Mouse (Mus musculus) heart, embryonic 13.5 days (tissue): ENCODE results near the gene Coro2a. TPM values are rescaled to one million over a fixed set of nuclear protein-coding genes. Genes with fewer than 3 reads are reported as not detected.
"Not testable (repeated sequence)": the region's sequence is repeated elsewhere in the genome, so short reads cannot be mapped to it uniquely, and the experiment has no call there.

Experiments
- ATAC-seq: fragments of 200-750 bp; cut with Nextera tagmentation; 2 replicates; pipeline ENCODE4 v1.8.0; 2017; ENCODE audit warnings: moderate TSS enrichment; ENCODE audit not compliant: insufficient number of reproducible peaks, low FRiP score, low TSS enrichment; ENCODE audit errors: extremely low read depth
- H3K27ac ChIP-seq: fragments of 300-500 bp; sonication (generic); replicated peaks from 2 replicates; pipeline ENCODE4 v1.5.1; 2015; ENCODE audit warnings: moderate library complexity, mild to moderate bottlenecking, inconsistent platforms
- H3K27me3 ChIP-seq: fragments of 300-500 bp; sonication (generic); replicated peaks from 2 replicates; pipeline ENCODE4 v1.6.1; 2015; ENCODE audit warnings: mild to moderate bottlenecking, inconsistent platforms
- H3K36me3 ChIP-seq: fragments of 300-500 bp; sonication (generic); 2 replicates; pipeline ENCODE4 v1.6.1; 2015; ENCODE audit warnings: mild to moderate bottlenecking, inconsistent platforms
- H3K4me1 ChIP-seq: fragments of 300-500 bp; sonication (generic); 2 replicates; pipeline ENCODE4 v1.6.1; 2015; ENCODE audit warnings: inconsistent platforms
- H3K4me2 ChIP-seq: fragments of 300-500 bp; sonication (generic); 2 replicates; pipeline ENCODE4 v1.6.1; 2015; ENCODE audit warnings: inconsistent platforms, mild to moderate bottlenecking, moderate library complexity
- H3K4me3 ChIP-seq: fragments of 300-500 bp; sonication (generic); 2 replicates; pipeline ENCODE4 v1.5.1; 2015; ENCODE audit warnings: moderate library complexity, mild to moderate bottlenecking, inconsistent platforms
- H3K9ac ChIP-seq: fragments of 300-500 bp; sonication (generic); 2 replicates; pipeline ENCODE4 v1.6.1; 2015; ENCODE audit warnings: inconsistent platforms, mild to moderate bottlenecking, moderate library complexity
- H3K9me3 ChIP-seq: fragments of 300-500 bp; sonication (generic); 2 replicates; pipeline ENCODE4 v1.6.1; 2016; ENCODE audit warnings: inconsistent platforms
- WGBS: fragments of 180-500 bp; shearing (Covaris S2); methylation state at CpG from one replicate; pipeline ENCODE4 v1.1.7; 2015; ENCODE audit warnings: mixed read lengths; 5-methylcytosine and 5-hydroxymethylcytosine counted together
- polyA plus RNA-seq: library from polyadenylated mRNA; unstranded; fragments of >200 nt; fragmentation: Nextera tagmentation; extraction: Ambion mirVana; gene quantifications from 2 replicates; pipeline ENCODE4 v1.2.1, GENCODE M21; 2015

Coro2a gene
- polyA plus RNA-seq: 0.55 and 0.76 TPM in 2 replicates

- Histone ChIP-seq H3K27me3 (peaks cover 100% of the 10 kb centered on the region), H3K9me3 (no peaks in the 10 kb centered on the region), H3K27ac (no peak within 1 kb of the TSS), H3K36me3 (no peaks in the 10 kb centered on the region), H3K4me1 (peaks cover 11% of the 10 kb centered on the region), H3K9ac (peak within 1 kb of the TSS; percentile 78), H3K4me3 (peak within 1 kb of the TSS; percentile 63), H3K4me2 (peak within 1 kb of the TSS; percentile 97)
- WGBS: under 1% methylated on average over 64 of the region's 66 CpGs
- no peak for ATAC-seq
Observed at GRCm38 (mm10) chr4:46601844-46602423, at the start of gene Coro2a. Gene Coro2a (minus strand): TSS chr4:46602202.

- Histone ChIP-seq H3K4me2 (peak within 1 kb of the TSS; percentile 99), H3K4me3 (peak within 1 kb of the TSS; percentile 82)
- under 1% methylated on average over 69 of the region's 69 CpGs for WGBS
Observed at GRCm38 (mm10) chr4:46650086-46650753, 48.2 kb upstream of the Coro2a start, which contains the start of gene Tbc1d2. Gene Tbc1d2 (minus strand): TSS chr4:46650209.

DNA sequence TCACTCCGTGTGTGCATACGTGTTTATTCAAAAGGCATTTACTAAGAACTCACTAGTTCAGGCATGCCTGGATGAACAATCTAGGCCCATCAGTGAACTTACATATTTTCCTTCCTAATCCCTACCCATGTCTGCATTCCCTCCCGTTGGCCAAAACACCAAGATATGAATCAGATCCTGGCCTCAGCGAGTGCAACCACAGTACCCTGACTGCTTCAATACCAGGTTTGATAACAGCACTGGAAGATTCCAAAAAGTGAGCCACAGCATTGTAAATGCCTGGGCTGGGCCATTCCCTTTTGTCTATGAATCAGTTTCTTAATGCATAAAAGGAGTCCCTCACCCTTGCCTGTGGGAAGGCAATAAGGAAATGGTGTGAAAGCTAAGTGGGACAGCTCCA, 47.2 kb upstream of the Coro2a start:
- no peaks in the 10 kb centered on the region for H3K36me3 ChIP-seq
- WGBS: 43% methylated on average over 4 of the region's 4 CpGs
- no peaks in the 10 kb centered on the region for H3K9me3 ChIP-seq
- peaks cover 58% of the 10 kb centered on the region for H3K27me3 ChIP-seq
- peak overlapping the region; percentile 79 for H3K9ac ChIP-seq
- no peak for ATAC-seq
- no peak overlapping the region for H3K27ac ChIP-seq
- H3K4me2 ChIP-seq: peak overlapping the region; percentile 99
- peaks cover 13% of the 10 kb centered on the region for H3K4me1 ChIP-seq
- peak overlapping the region; percentile 82 for H3K4me3 ChIP-seq

More at GRCm38 (mm10) chr4:46650086-46650753, 48.2 kb upstream of the Coro2a start, which contains the start of gene Tbc1d2:
- Histone ChIP-seq H3K27me3 (peaks cover 68% of the 10 kb centered on the region), H3K4me1 (peaks cover 13% of the 10 kb centered on the region), H3K27ac (peak within 1 kb of the TSS; percentile 83), H3K9ac (peak within 1 kb of the TSS; percentile 84), H3K36me3 (no peaks in the 10 kb centered on the region), H3K9me3 (no peaks in the 10 kb centered on the region)
- peak; percentile 93 for ATAC-seq

DNA sequence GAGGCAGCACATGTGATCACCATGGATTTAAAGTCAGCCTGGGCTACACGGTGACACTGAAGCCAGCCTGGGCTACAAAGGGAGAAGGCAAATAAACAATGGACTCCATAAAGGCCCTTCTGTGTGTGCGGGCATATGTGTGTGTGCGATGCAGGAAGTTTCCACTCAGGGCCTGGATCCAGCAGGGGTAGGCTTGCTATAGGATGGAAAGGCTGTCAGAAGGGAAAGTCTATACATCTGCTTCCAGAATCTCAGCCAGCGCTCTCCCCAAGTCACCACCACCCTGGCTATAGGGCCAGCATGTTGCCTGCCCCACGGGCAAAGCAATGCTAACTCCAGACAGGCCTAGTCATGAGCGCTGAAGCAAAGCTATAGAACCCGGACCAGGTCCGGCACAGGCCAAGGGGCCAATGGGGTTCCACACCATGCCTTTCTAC, 41.7 kb upstream of the Coro2a start:
- no peak overlapping the region for H3K4me2 ChIP-seq
- peaks cover 12% of the 10 kb centered on the region for H3K27me3 ChIP-seq
- H3K4me3 ChIP-seq: no peak overlapping the region
- no peaks in the 10 kb centered on the region for H3K36me3 ChIP-seq
- peak overlapping the region; percentile 54 for H3K27ac ChIP-seq
- no peak overlapping the region for H3K9ac ChIP-seq
- H3K4me1 ChIP-seq: peaks cover 12% of the 10 kb centered on the region; the same call in 1 of the 2 replicates
- 73% methylated on average over 8 of the region's 8 CpGs for WGBS
- H3K9me3 ChIP-seq: no peaks in the 10 kb centered on the region
- no peak for ATAC-seq

- peaks cover 12% of the 10 kb centered on the region; the same call in 1 of the 2 replicates for H3K4me1 ChIP-seq
- ATAC-seq: no peak
- H3K4me3 ChIP-seq: no peak overlapping the region
- WGBS: 56% methylated on average over 8 of the region's 8 CpGs
- H3K36me3 ChIP-seq: no peaks in the 10 kb centered on the region
- H3K9me3 ChIP-seq: no peaks in the 10 kb centered on the region
- peak overlapping the region; percentile 54 for H3K27ac ChIP-seq
- H3K9ac ChIP-seq: no peak overlapping the region
- no peak overlapping the region for H3K4me2 ChIP-seq
- H3K27me3 ChIP-seq: peaks cover 6% of the 10 kb centered on the region
Observed at GRCm38 (mm10) chr4:46642924-46643675, 41.1 kb upstream of the Coro2a start.

DNA sequence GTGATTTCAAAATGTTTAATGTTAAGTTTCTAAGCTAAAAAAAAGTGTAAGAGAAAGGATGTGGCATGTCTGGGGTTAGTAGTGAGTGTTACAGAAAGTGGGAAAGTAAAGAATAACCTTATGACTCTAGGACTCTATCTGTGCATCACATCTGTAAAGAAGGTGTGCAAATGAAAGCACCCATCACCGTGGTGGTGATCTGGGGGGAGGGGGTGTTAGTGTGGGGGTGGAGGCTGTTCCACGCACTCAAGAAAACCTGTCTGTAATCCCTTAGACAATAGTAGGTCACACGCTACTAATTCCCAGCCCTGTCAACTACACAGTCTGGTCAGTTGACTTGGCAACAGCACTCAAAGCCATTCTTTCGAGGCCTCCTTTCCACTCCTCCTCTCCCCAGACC, 39.3 kb upstream of the Coro2a start:
- no peak overlapping the region for H3K4me2 ChIP-seq
- peaks cover 12% of the 10 kb centered on the region; the same call in 1 of the 2 replicates for H3K4me1 ChIP-seq
- H3K9ac ChIP-seq: 0 out of 2 replicates have a peak overlapping the region, but pooled peaks have one; percentile 19
- no peaks in the 10 kb centered on the region for H3K9me3 ChIP-seq
- H3K4me3 ChIP-seq: no peak overlapping the region
- 77% methylated on average over 4 of the region's 4 CpGs for WGBS
- H3K27ac ChIP-seq: no peak overlapping the region
- no peaks in the 10 kb centered on the region for H3K36me3 ChIP-seq
- no peaks in the 10 kb centered on the region for H3K27me3 ChIP-seq
- no peak for ATAC-seq

DNA sequence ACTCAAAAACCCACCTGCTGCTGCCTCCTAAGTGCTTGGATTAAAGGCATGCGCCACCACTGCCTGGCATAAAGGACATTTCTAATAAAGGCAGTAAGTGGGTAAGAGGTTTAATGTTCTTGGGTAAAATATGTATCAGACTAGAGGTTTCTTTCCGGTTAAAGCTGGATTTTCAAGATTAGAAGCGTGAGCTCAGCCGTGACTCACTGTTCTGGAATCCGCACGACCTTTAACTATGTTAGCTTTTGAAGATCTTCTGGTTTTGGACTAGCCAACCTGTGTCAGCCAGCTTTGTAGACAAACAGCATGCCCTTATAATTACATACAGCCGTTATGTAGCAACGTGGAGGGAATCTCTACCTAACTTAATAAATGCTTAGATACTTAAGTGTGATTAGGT, 37.9 kb upstream of the Coro2a start:
- H3K27ac ChIP-seq: no peak overlapping the region
- H3K9ac ChIP-seq: no peak overlapping the region
- H3K9me3 ChIP-seq: no peaks in the 10 kb centered on the region
- 52% methylated on average over 8 of the region's 8 CpGs for WGBS
- H3K4me1 ChIP-seq: peaks cover 12% of the 10 kb centered on the region; the same call in 1 of the 2 replicates
- no peak overlapping the region for H3K4me3 ChIP-seq
- ATAC-seq: no peak
- H3K4me2 ChIP-seq: no peak overlapping the region
- 0 out of 2 replicates have a peak, but pooled peaks cover 10% of the 10 kb centered on the region for H3K27me3 ChIP-seq
- H3K36me3 ChIP-seq: no peaks in the 10 kb centered on the region

GRCm38 (mm10) chr4:46637250-46637649, 35.2 kb upstream of the Coro2a start:
- WGBS: 85% methylated on average over 10 of the region's 10 CpGs
- H3K27ac ChIP-seq, H3K4me2 ChIP-seq, H3K4me3 ChIP-seq, H3K4me1 ChIP-seq, H3K36me3 ChIP-seq, ATAC-seq, H3K9me3 ChIP-seq, H3K9ac ChIP-seq: not testable (repeated sequence)
- peaks cover 19% of the 10 kb centered on the region; the same call in 1 of the 2 replicates for H3K27me3 ChIP-seq

DNA sequence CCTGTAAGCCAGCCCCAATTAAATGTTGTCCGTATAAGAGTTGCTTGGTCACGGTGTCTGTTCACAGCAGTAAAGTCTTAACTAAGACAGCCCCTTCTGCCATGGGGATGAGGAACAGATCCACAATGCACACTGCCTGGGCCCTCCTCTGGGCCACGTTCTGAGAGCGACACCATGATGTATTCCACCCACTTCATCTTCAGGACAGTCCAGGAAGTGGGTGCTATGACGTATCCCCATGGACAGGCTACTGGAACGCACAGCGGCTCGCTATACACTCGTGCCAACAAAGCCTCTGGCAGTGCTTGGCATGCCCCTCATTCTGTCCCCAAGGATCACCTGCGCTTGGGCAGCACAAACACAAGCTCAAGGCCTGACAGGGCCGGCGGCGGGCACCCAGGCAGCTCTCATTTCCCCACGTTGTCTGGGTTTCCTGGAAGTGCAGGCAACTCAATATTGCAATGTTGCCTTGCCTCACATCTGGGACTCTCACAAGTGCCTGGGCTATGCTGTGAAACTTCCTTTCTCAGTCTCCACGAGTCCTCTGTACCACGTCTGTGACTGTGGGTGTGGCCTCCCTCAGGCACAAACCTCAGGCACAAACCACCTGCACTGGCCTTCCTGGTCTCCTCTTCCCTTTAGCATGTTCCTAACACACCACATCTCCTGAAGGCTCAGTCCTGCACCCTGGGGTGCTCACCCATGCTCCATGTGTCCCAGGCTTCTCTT, 33.9 kb upstream of the Coro2a start:
- H3K4me2 ChIP-seq: no peak overlapping the region
- no peak for ATAC-seq
- no peak overlapping the region for H3K9ac ChIP-seq
- H3K27me3 ChIP-seq: peaks cover 19% of the 10 kb centered on the region; the same call in 1 of the 2 replicates
- no peaks in the 10 kb centered on the region for H3K9me3 ChIP-seq
- H3K27ac ChIP-seq: no peak overlapping the region
- H3K4me1 ChIP-seq: 0 out of 2 replicates have a peak, but pooled peaks cover 3% of the 10 kb centered on the region
- no peak overlapping the region for H3K4me3 ChIP-seq
- no peaks in the 10 kb centered on the region for H3K36me3 ChIP-seq
- 82% methylated on average over 16 of the region's 16 CpGs for WGBS

DNA sequence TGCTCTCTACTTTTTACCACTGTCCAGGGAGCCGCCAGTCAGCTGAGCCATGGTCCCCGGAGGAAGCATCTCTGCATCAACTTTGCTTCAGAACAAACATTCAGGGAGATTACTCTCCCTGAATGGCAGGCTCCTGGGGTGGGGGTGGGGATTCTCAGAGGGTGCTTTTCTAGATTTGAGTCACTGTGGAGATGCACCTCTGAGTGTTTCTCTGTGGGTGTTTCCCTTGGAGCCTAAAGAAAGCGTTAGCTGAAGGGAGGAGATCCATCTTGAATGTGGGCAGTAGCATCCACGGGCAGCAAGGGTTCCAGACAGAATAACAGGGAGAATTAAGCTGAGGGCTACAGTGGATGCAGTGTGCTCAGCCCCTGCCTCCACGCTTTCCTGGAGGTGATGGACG, 32.9 kb upstream of the Coro2a start:
- no peak for ATAC-seq
- H3K27me3 ChIP-seq: peaks cover 19% of the 10 kb centered on the region; the same call in 1 of the 2 replicates
- H3K4me1 ChIP-seq: 0 out of 2 replicates have a peak, but pooled peaks cover under 1% of the 10 kb centered on the region
- H3K4me3 ChIP-seq: no peak overlapping the region
- no peak overlapping the region for H3K4me2 ChIP-seq
- H3K27ac ChIP-seq: no peak overlapping the region
- no peaks in the 10 kb centered on the region for H3K9me3 ChIP-seq
- 51% methylated on average over 6 of the region's 6 CpGs for WGBS
- H3K9ac ChIP-seq: no peak overlapping the region
- no peaks in the 10 kb centered on the region for H3K36me3 ChIP-seq
